Mouse (Mus musculus): Measurements from ENCODE around the gene Pnma5. TPM values are rescaled to one million over a fixed set of nuclear protein-coding genes. Genes with fewer than 3 reads are reported as not detected.

Pnma5 gene
- polyA plus RNA-seq, 1 experiment from 2014 or later: not detected

MicroRNAs within 50 kb of the gene (microRNA counts, 519-probe panel; counts per million panel counts)
- 684 counts per million, percentile 72 among the panel's probes with 10 or more counts for microRNA mmu-miR-2137

Small RNA genes within 50 kb of the gene (microRNA-seq; reads per million reads assigned to microRNA genes)
- gene Mir2137: 18.5 reads per million, percentile 28 among the genes with 10 or more reads in this experiment

Other genes with a start within 250 kb of the Pnma5 start
- 0.04 and 0.08 TPM in 2 replicates for gene Gabrq, start 211.9 kb downstream of the Pnma5 start, polyA plus RNA-seq (2016; fragmentation: Nextera tagmentation; extraction: Ambion mirVana)
- gene Cetn2, start 118.7 kb downstream of the Pnma5 start, polyA plus RNA-seq (2016; fragmentation: Nextera tagmentation; extraction: Ambion mirVana): 74.9 and 80.1 TPM in 2 replicates
- 29.2 and 32.1 TPM in 2 replicates for gene Nsdhl, start 118.5 kb downstream of the Pnma5 start, polyA plus RNA-seq (2016; fragmentation: Nextera tagmentation; extraction: Ambion mirVana)
- 2.5 and 3.9 TPM in 2 replicates for gene Zfp185, start 49.8 kb downstream of the Pnma5 start, polyA plus RNA-seq (2016; fragmentation: Nextera tagmentation; extraction: Ambion mirVana)
- gene Pnma3, start 27.7 kb upstream of the Pnma5 start, polyA plus RNA-seq (2016; fragmentation: Nextera tagmentation; extraction: Ambion mirVana): 0.10 and 0.11 TPM in 2 replicates
- 0.39 and 1.5 TPM in 2 replicates for gene Xlr4a, start 45.4 kb upstream of the Pnma5 start, polyA plus RNA-seq (2016; fragmentation: Nextera tagmentation; extraction: Ambion mirVana)
- gene Xlr3a, start 60.0 kb upstream of the Pnma5 start, polyA plus RNA-seq (2016; fragmentation: Nextera tagmentation; extraction: Ambion mirVana): 2.1 and 2.5 TPM in 2 replicates
- gene Gm14685, start 79.9 kb upstream of the Pnma5 start, polyA plus RNA-seq (2016; fragmentation: Nextera tagmentation; extraction: Ambion mirVana): not detected in 2 replicates
- not detected in 2 replicates for gene Xlr5b, start 111.7 kb upstream of the Pnma5 start, polyA plus RNA-seq (2016; fragmentation: Nextera tagmentation; extraction: Ambion mirVana)
- gene DXBay18, start 112.3 kb upstream of the Pnma5 start, polyA plus RNA-seq (2016; fragmentation: Nextera tagmentation; extraction: Ambion mirVana): not detected in 2 replicates
- gene Spin2d, start 139.9 kb upstream of the Pnma5 start, polyA plus RNA-seq (2016; fragmentation: Nextera tagmentation; extraction: Ambion mirVana): not detected in 2 replicates
- gene Xlr3b, start 155.1 kb upstream of the Pnma5 start, polyA plus RNA-seq (2016; fragmentation: Nextera tagmentation; extraction: Ambion mirVana): 9.5 and 11.9 TPM in 2 replicates
- 0.18 and 1.0 TPM in 2 replicates for gene Xlr4b, start 177.2 kb upstream of the Pnma5 start, polyA plus RNA-seq (2016; fragmentation: Nextera tagmentation; extraction: Ambion mirVana)
- gene F8a, start 191.2 kb upstream of the Pnma5 start, polyA plus RNA-seq (2016; fragmentation: Nextera tagmentation; extraction: Ambion mirVana): 6.4 and 8.2 TPM in 2 replicates
- gene Xlr4c, start 206.0 kb upstream of the Pnma5 start, polyA plus RNA-seq (2016; fragmentation: Nextera tagmentation; extraction: Ambion mirVana): 0.49 TPM in 1 of 2 replicates, not detected in the other
- 0.16 and 0.26 TPM in 2 replicates for gene Xlr3c, start 228.3 kb upstream of the Pnma5 start, polyA plus RNA-seq (2016; fragmentation: Nextera tagmentation; extraction: Ambion mirVana)

Data from limb, embryonic 10.5 days (tissue).